Comparison of ENCODE assay signal across 24 mouse cellular contexts in the genomic region with DNA sequence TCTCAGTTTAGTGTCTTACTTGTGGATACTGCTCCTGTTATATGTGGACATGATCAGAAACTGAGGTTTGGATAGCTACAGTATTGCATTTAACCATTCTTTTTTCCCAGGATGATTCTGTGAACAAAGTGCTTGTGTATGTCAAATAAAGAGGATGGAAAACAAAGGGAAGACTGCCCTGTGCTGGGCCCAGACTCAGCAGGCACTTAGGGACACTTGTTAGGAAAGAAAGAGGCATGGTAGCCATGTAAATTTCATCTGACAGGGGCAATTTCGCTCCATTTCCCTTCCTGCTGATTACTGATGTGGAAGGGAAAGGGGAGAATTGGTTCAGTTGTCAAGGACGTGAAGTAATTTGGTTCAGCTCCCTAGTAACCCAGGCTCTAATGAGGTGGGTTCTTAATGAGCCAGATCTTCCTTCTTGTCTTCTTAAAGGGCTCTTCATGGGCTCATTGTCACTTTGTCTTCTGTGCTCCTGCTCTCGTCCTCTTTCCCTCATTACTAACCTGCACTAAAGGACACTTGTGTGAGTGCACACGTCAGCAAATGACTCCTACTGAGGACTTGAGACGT.
DNase-seq lines count a peak whose midpoint lies in the region; ATAC-seq lines count a peak whose summit lies in the region.
"Had no signal": no experiment of that assay in that cellular context is flagged by ENCODE, and none has a peak within 500 bp of the region (broad histone marks: within the 10 kb centered on the region; RNA-seq: fewer than 3 reads in every experiment).

No protein-coding gene starts in this region.

- ATAC-seq in hindbrain, embryonic 16.5 days = 0 out of 2 replicates have a peak, but pooled peaks have one; percentile 27
- ATAC-seq in forebrain, embryonic 11.5 days (replicated peaks; ENCODE audit: low FRiP score) = peak; percentile 81
- ATAC-seq in neural tube, embryonic 13.5 days (ENCODE audit: low read depth) = peak; percentile 47
- ATAC-seq: midbrain, embryonic 16.5 days had no signal

- peak; percentile 3 for DNase-seq in embryo, embryonic 10 days (ENCODE audit: low spot score)
- DNase-seq in embryo, embryonic 9.5 days (ENCODE audit: extremely low spot score) = no peak
- DNase-seq in hindbrain, embryonic 10.5 days (ENCODE audit: low spot score) = no peak
- DNase-seq in forebrain, embryonic 11.5 days (ENCODE audit: low spot score) = no peak
- no peak for DNase-seq in urinary bladder, postnatal 25 days (ENCODE audit: low spot score)
- no peak for DNase-seq in ovary, postnatal 14 days (ENCODE audit: low spot score)
- DNase-seq: adrenal gland, postnatal 10 days; cerebellum, adult 2 months; cerebellum, postnatal 25 days; gastrocnemius, adult 2 months; kidney, adult 2 months; layer of hippocampus, adult 9-11 months; liver, embryonic 13.5 days; lung, adult 2 months; lung, postnatal 36 days; right cerebral cortex, postnatal 25 days; spleen, adult 18-20 months had no signal

- H3K4me3 ChIP-seq in hindbrain, embryonic 16.5 days (ENCODE audit: low read length) = no peak overlapping the region
- H3K4me3 ChIP-seq in hindbrain, embryonic 10.5 days = no peak overlapping the region
- no peak overlapping the region for H3K4me3 ChIP-seq in forebrain, embryonic 11.5 days (ENCODE audit: low read depth, low read length)
- no peak overlapping the region for H3K4me3 ChIP-seq in neural tube, embryonic 13.5 days
- H3K4me3 ChIP-seq: erythroblast, embryonic 14.5 days; gastrocnemius, adult 2 months; heart, embryonic 10.5 days; left cerebral cortex, adult 2 months; liver, embryonic 13.5 days had no signal

- 24% methylated on average over 5 of the region's 5 CpGs for WGBS in hindbrain, embryonic 16.5 days
- WGBS in hindbrain, embryonic 10.5 days = 43% methylated on average over 5 of the region's 5 CpGs
- WGBS in forebrain, embryonic 11.5 days = 28% methylated on average over 5 of the region's 5 CpGs
- 26% methylated on average over 5 of the region's 5 CpGs for WGBS in neural tube, embryonic 13.5 days

- H3K27me3 ChIP-seq in hindbrain, embryonic 16.5 days (replicated peaks; ENCODE audit: control insufficient read depth, insufficient read depth, low read length) = no peaks in the 10 kb centered on the region; the same call in 1 of the 2 replicates
- peaks cover 21% of the 10 kb centered on the region for H3K27me3 ChIP-seq in hindbrain, embryonic 10.5 days (ENCODE audit: insufficient read depth, poor library complexity, severe bottlenecking)
- peaks cover 4% of the 10 kb centered on the region; the same call in 1 of the 2 replicates for H3K27me3 ChIP-seq in forebrain, embryonic 11.5 days (ENCODE audit: control insufficient read depth, insufficient read depth, low read length)
- H3K27me3 ChIP-seq in neural tube, embryonic 13.5 days = peaks cover 10% of the 10 kb centered on the region; the same call in 1 of the 2 replicates
- H3K27me3 ChIP-seq: liver, embryonic 13.5 days had no signal

- H3K27ac ChIP-seq in hindbrain, embryonic 16.5 days (ENCODE audit: low read depth, low read length) = no peak overlapping the region
- H3K27ac ChIP-seq in hindbrain, embryonic 10.5 days = no peak overlapping the region
- peak overlapping the region; percentile 53 for H3K27ac ChIP-seq in forebrain, embryonic 11.5 days (ENCODE audit: low read depth, low read length)
- H3K27ac ChIP-seq in neural tube, embryonic 13.5 days (replicated peaks) = no peak overlapping the region
- H3K27ac ChIP-seq: gastrocnemius, adult 2 months; heart, embryonic 10.5 days; kidney, postnatal 0 days; left cerebral cortex, adult 2 months; liver, embryonic 13.5 days had no signal

- no peaks in the 10 kb centered on the region for H3K9me3 ChIP-seq in hindbrain, embryonic 16.5 days (ENCODE audit: control insufficient read depth, low read length)
- H3K9me3 ChIP-seq in hindbrain, embryonic 10.5 days = no peaks in the 10 kb centered on the region
- H3K9me3 ChIP-seq in forebrain, embryonic 11.5 days (ENCODE audit: control insufficient read depth, low read length) = no peaks in the 10 kb centered on the region
- no peaks in the 10 kb centered on the region for H3K9me3 ChIP-seq in neural tube, embryonic 13.5 days
- H3K9me3 ChIP-seq: heart, embryonic 10.5 days; liver, embryonic 13.5 days had no signal

- no peak overlapping the region for H3K4me2 ChIP-seq in hindbrain, embryonic 16.5 days (ENCODE audit: low read length)
- no peak overlapping the region for H3K4me2 ChIP-seq in forebrain, embryonic 11.5 days (ENCODE audit: low read depth, low read length, severe bottlenecking)
- no peak overlapping the region for H3K4me2 ChIP-seq in neural tube, embryonic 13.5 days
- H3K4me2 ChIP-seq: liver, embryonic 13.5 days had no signal

- no peaks in the 10 kb centered on the region for H3K36me3 ChIP-seq in hindbrain, embryonic 16.5 days (ENCODE audit: control insufficient read depth, insufficient read depth, low read length)
- H3K36me3 ChIP-seq in hindbrain, embryonic 10.5 days = no peaks in the 10 kb centered on the region
- H3K36me3 ChIP-seq in forebrain, embryonic 11.5 days (ENCODE audit: control insufficient read depth, insufficient read depth, low read length) = no peaks in the 10 kb centered on the region
- no peaks in the 10 kb centered on the region for H3K36me3 ChIP-seq in neural tube, embryonic 13.5 days
- H3K36me3 ChIP-seq: heart, embryonic 10.5 days; liver, embryonic 13.5 days had no signal

- H3K9ac ChIP-seq in hindbrain, embryonic 16.5 days (ENCODE audit: low read depth, low read length) = no peak overlapping the region
- H3K9ac ChIP-seq in forebrain, embryonic 11.5 days (ENCODE audit: low read length) = no peak overlapping the region
- H3K9ac ChIP-seq in neural tube, embryonic 13.5 days = no peak overlapping the region
- H3K9ac ChIP-seq: liver, embryonic 13.5 days had no signal

- H3K4me1 ChIP-seq in hindbrain, embryonic 16.5 days (ENCODE audit: control insufficient read depth, insufficient read depth, low read depth, low read length) = no peaks in the 10 kb centered on the region
- H3K4me1 ChIP-seq in hindbrain, embryonic 10.5 days (replicated peaks) = no peaks in the 10 kb centered on the region
- no peaks in the 10 kb centered on the region for H3K4me1 ChIP-seq in forebrain, embryonic 11.5 days (replicated peaks; ENCODE audit: control insufficient read depth, insufficient read depth, low read length)
- no peaks in the 10 kb centered on the region for H3K4me1 ChIP-seq in neural tube, embryonic 13.5 days (replicated peaks)
- H3K4me1 ChIP-seq: heart, embryonic 10.5 days; liver, embryonic 13.5 days had no signal

Comparison
In these comparisons a context has a peak if more than half of its experiments do, and no peak if none do; other contexts are left out.
1. ATAC-seq: peak in every context shown above with its lines; median percentile 81 in forebrain, embryonic 11.5 days; 47 in neural tube, embryonic 13.5 days; 27 in hindbrain, embryonic 16.5 days.